Mouse (Mus musculus) myocyte (in vitro differentiated cells): ENCODE results near the gene Ncoa5.

Experiments used
- E2F4 ChIP-seq: IDR thresholded peaks from one replicate; pipeline ENCODE4 v1.6.1; 2011; ENCODE audit warnings: mild to moderate bottlenecking, control low read depth, moderate library complexity; ENCODE audit not compliant: insufficient read depth
- MYOG ChIP-seq, 3 experiments: IDR thresholded peaks; one replicate each; pipeline ENCODE4 v1.6.1; 2011; ENCODE audit warnings: control low read depth in 2 of 3, low read depth in 2 of 3, mild to moderate bottlenecking in 2 of 3; ENCODE audit not compliant: insufficient read length in 2 of 3, control insufficient read depth in 1 of 3, insufficient read depth in 1 of 3
- POLR2A ChIP-seq: IDR thresholded peaks from one replicate; pipeline ENCODE4 v1.6.1; 2011; ENCODE audit warnings: low read depth, mild to moderate bottlenecking, control low read depth, moderate library complexity; ENCODE audit not compliant: insufficient read length

- TF ChIP-seq POLR2A (no peak), MYOG (IDR thresholded peaks at IDR 0.05; ENCODE audit: control insufficient read depth in 1 of 3, insufficient read depth in 1 of 3, insufficient read length in 2 of 3, low read depth in 2 of 3) (no peak), E2F4 (no peak)
These were observed 14.4 kb upstream of the Ncoa5 start for GRCm38 (mm10) chr2:165049044-165049443.
